Mouse (Mus musculus): ENCODE data around the gene Gnat1.

The Gnat1 gene

DNA sequence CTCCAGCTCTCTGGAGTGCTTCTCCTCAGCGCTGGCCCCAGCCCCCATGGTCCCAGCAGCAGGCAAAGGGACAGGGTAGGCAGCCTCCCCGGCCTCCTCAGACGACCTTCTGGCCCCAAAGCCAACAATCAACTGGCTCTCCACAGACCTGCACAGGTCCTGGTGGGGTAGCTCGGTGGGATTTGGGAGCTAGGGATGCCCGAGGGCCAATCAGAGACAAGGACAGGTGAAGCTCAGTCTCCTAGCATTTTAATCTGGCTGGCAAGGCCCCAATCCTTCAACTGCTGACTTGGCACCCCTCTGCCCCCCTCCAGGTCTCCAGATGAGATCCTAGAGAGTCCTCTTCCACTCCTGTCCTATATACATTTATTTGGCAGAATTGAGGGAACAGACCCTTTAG, at the start of gene Gnat1:
TSS of gene Gnat1 (minus strand) at position 212 of the 400 bp plus-strand sequence.
- no peak for DNase-seq

DNA sequence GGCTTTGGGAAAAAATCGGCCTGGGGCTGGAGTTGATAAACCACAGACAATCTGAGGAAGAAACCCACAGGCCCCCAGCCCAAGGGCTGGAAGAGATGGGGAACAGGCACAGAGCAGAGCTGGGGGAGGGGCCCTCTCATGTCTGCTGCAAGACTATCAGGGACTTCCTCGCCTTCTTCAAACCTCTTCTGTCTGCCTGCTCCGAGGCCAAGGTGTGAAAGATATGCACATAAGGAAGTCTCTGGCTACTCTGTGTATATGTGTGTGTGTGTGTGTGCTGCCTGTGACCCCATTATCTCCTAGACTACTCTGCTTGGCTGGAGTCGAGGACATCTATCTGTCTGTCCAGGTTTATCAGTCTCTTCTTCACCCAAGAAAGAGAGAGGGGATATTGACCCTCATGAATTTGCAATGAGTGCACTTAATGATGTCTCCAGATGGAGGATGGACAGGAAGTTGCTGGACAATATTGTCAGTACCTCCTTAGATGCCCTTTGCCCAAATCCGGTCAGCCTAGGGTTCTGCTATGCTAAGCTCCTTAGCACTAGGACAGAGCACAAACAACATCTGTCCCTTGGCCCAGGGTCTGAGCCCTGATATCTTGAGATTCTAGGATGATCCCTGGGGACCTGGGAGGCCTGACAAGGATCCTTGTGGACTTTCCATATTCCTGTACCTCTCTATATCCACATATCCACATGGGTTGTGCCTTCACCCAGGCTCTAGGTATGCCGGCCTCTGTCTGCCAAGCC, 49.6 kb upstream of the Gnat1 start:
- DNase-seq: no peak

DNA sequence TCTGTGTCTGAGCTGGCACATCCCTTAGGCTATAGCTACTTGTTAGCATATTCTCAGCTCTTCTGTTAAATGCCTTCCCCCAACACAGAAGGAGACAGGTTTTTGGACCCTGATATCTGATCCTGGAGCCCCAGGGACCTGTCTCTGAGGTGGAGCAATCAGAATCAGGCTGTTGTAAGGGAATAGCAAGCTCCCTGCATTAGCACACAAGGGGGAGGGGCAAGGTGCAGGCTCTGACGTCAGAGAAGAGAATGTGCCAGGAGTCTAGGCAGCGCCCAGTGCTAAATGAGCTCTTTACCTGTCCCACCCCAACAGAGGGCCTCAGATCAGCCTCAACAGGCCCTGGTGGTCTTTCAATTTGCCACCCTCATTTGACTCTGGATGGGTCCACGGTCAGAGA, 47.5 kb upstream of the Gnat1 start:
- DNase-seq: peak; percentile 38 to 44

DNA sequence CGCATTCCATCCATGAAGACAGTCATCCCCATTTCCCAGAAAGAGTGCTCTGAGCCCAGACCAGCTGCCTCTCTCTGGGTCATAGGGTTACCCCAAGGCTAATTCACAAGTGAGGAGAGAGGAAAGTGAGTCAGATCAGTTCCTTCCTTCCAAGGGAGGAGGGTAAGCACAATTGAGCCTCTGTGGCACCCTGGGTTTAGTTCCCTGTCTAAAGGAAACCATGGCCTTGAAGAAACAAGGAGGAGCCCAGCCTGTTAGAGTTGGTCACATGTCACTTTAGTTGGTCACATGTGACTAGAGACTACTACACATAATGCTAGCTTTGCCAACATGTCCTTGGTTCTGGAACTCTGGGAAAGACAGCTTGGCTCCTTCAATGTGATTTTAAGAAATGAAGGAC, 45.3 kb upstream of the Gnat1 start:
- peak in 1 of 2 experiments; percentile 47 for DNase-seq

DNA sequence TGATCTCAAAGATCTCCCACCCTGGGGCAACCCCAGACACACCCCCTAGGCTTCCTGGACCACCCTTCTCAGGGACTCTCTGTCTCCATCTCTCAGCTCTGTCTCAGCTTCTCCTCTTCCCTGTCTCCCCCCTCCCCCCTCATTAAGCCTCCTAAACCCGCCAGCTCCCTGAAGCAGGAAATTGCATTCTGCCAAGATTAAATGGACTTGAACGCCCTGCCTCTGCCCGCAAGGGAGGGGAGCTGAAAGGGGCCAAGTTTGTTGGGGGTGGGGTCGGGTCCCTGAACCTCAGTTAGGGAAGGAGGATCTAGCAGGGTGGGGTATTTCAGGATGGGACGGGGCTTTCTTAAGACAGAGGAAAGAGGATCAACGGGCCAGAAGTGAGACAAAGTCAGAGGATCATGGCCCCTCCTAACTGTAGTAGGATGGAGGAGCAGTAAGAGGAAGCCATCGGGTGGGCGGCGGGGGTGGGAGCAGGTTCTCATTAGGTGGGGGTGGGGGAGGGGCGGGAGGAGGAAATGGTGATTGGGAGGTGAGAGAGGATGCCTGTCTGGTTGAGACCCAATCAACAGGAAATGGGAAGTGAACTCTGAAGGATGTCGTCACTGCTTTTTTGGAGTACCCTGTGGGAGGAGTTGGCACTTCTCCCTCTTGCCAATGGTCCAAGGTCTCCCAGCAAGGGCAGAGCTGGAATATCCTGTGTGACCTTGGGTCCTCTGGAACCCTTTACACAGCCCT, 44.5 kb upstream of the Gnat1 start:
- DNase-seq: peak; percentile 75 to 88

DNA sequence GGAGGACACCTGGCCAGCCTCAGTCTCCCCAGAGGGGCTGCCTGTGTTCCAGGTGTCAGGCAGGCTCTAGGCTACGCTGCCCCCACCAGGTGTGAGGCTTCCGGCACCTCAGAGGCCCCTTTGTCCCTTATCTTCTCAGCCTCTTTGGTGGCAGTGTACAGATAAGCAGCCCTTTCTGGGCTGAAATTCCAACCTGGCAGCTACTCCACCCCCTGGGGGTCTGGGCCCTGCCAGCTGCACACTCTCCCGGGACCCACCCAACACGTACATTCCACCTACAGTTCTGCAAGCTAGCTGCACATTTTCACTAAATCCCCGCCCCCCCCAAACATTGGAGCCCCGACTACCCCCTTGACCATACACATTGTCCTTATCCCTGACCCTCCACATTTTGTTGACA, 43.8 kb upstream of the Gnat1 start:
- no peak for DNase-seq

DNA sequence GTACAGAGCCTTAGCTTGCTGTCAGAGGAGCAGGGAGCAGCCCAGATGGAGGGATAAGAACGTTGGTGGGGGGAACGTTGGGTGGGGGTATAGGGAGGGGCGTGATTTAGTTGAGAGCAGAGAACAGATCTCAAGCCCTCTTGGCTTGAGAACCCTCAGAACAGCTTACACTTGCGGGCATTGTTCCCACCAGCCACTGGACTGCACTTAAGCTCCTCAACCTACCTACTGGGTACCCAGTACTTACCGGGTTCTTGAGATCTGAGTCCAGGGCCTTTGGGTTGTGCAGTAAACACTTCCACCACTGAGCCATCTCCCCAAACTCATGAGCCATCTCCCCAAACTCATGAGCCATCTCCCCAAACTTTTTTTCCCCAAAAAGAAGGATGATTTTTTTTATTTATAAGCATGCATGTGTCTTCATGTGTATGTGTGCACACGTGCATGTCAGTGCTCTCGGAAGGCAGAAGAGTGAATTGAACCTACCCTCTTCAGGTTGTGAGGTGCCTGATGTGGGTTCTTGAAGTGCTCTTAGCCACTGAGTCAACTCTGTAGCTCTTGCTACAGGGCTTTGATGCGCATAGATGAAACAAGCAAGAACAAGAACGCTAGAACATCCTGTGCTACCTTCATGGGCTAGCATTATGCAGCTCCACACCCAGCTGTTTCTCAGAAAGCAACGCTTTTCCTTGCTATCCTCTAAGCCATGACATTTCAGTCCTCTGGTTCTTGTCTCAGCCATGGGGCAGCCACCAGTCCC, 39.4 kb upstream of the Gnat1 start:
- no peak for DNase-seq

DNA sequence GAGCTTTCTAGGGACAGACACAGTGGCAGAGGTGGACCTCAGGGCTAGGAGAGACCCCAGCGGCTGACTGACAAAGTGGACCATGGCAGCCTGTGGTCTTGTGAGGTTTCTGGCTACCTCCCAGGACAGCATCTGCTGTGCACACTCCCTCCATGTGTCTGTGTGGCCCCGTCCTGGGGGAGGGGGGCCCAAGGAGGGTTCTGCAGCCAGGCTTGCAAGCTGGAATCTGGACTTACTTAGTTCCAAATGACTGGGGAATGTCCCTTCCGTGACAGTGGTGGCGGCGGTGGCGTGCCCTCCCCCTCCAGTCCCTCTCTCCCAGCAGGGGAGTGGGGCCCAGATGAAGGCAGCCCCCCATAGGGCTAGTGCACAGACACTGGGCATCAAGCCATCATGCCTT, 37.4 kb upstream of the Gnat1 start:
- DNase-seq: no peak

DNA sequence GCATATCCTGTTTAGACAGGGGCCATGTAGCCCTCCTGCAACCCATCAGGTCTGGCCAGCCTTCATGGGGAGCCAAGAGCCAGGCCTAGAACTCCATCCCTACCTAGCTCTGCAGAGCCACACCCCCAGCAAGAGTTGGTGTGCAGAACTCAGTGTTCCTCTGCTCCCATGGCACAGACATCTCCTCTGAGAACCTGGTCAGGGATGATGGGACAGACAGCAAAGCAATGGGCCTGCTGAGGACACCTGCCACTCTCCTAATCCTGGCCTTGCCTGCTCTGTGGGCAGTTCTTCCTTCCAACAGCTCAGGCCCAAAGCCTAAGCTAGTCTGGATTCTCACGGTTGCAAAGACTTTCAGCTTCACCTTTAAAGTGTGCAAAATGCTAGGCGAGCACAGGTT, 36.1 kb upstream of the Gnat1 start:
- DNase-seq: no peak

DNA sequence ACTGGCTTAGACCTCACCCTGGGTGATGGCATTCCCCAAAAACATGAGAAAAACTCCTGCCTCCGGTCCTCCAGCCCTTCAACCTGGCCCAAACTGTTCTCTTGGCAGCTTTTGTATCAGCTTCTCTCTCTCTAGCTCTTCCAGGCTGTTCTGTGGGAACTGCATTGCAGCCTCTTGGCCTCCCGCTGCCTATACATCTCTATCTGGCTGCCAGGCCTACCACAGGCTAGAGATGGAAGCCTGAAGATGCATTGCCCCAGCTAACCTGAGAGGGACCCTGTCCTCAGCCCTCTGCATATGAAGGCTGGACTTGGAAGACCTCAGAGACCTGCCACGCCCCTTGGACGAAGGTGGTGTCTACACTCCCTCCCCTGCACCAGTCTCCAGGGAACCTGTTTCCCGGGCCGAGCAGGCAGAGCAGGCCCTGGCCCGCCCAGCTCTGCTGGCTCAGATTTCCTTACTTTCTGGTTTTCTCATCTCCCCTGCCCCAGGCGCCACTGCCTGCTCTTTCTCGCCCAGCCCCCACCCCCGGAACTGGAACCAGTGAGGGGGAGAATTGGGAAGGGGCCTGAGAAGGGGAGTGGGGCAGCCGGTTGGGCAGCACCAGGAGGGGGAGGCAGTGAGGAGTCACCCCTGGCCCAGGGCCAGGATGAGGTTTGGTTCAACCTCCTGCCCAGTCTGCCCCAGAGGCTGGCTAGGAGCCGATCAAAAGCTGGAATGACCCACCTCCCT, 34.9 kb upstream of the Gnat1 start:
- DNase-seq: peak; percentile 61 to 72

DNA sequence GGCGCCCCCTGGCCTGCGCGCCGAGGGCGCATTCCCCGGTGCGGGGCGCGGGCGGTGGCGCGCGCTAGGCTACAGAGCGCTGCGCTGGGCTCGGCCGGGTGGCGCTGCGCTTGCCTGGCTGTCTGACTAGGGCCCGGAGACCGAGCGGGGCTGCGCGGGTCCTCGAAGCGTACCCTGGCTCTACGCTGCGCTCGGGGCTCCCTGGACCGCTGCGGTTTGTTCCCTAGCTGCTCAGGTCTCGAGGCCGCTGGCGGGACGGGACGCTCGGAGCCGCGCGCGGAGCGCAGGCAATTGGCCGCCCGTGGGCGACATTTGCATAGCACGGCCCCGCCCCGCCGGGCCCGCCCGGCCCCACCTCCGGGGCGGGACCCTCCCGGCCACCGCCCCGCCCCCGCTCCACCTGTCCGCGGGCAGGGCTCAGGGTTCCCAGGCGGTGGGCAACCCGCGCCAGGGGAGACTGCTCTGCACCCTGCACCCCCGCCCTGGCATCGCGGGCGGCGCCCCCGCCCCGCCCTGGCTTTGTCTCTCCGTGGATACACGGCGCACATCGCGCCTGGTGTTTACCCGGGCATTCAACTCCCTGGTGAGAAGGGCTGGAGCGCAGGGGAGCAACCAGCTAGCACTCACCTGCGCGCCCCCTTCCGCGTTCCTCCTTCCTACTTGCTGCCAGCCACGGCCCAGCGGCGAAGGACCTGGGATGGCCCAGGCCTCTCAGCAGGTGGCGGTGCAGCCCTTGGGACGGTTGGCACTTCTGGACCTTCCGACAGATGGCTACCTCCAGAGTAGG, 30.4 kb upstream of the Gnat1 start, which contains the start of gene Sema3f:
TSS of gene Sema3f (minus strand) at position 779 of the 787 bp plus-strand sequence.
- peak; percentile 89 to 94 for DNase-seq

DNA sequence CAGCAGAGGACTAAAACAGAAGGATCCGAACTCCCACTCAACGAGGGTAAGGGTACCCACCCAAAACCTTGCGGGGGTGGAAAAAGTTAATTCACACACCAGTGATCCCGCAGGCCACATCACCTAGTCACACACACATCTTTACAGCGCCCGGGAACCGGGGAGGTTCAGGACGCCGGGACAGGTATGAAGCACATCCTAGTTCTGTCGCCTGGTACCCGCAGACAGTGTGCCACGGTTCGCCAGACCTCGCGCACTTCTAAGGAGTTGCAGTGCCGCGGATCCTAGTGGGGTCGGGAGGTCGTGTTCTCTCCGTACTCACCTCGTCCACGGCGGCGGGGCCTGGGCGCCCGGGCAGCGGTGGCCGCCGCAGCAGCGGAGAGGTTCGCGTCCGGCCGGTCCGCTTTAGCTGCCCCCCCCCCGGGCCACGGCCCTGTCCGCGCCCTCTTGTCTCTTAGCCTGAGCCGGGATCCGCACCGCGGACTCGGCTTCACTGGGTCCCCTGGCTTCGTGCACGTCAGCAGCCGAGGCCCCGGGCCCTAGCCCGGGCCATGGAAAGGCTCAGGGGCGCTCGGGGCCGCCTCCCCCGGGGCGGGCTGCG, 29.7 kb upstream of the Gnat1 start:
- DNase-seq: no peak

DNA sequence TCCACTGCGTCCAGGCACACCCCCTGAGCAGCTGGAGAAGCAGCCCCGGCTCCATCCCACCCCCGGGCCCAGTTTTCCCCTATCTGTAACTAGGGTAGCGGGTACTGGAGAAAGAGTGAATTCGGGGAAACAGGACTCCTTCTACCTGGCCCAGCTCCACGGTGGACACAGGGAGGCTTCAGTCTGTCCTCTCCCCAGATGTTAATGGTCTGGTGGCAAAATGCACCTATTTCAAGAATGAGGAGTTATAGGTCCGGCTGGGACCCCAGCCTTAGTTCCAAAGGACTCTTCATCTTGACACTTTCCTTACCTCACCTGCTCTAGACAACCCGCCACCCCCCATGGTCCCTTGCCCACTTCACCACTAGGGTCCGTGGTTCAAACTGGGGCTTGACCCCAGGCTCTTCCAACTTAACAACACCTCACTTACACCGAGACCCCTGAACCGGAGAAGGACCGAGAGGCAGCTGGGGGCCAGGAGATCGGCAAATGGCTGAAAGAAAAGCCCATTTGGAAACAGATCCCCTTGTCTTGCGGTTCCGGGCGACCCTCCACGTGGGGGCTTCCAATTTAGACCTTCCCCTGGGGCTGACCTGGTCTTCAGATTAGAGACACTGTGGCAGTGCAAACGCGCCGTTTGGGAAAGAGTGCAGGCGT, 29.1 kb upstream of the Gnat1 start:
- no peak for DNase-seq

DNA sequence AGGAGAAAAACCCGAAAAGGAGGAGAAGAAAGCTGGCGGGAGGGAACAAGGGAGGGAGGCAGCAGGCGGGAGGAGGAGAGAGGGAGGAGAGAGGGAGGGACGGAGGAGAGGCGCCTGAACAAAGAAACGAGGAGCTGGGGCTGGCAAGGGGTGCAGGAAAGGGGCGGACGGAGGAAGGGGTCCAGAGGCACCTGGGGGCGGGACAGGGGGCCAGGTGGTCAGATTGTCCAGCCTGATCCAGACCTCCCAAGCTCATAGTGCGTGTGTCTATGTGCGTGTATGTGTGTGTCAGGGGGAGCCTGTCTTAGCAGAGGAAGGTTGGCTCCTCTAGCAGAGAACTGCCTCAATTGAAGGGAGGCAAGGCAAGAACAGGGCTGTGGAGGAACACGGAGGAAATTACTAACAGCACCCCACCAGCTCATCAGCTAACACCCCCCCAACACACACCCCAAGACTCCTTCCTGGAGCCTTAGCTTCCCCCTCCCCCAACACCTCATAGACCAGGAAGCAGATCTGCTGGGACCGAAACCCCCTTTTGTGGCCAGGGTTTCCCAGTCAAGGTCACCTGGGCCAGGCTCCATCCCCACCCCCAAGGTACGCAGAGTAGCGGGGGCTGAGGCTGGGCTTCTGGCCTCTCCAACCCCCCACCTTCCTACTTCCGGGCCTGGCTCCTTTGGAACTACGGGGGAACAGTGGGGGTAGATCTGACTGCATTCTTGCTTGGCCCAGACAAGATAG, 28.4 kb upstream of the Gnat1 start:
- peak in 1 of 2 experiments; percentile 18 for DNase-seq

DNA sequence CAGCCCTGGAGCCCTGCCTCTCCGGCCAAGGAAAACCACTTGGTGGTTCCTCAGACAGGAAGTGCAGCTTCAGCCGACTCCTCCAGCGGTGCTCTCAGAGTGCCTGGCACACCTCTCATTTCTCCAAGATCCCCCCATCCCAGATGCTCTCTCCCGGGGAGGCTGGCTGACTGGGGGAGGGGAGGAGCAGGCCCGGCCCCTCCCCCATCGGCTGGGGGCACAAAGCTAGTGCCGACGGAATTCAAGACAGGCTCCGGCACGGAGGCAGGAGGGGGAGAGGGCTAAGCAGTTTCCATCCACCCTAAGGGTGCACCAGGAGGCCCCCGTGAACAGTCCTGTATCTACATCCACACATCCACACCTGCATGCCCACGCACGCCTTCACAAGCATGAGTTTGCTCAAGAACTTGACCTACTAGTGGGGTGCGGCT, 27.3 kb upstream of the Gnat1 start:
- no peak for DNase-seq

DNA sequence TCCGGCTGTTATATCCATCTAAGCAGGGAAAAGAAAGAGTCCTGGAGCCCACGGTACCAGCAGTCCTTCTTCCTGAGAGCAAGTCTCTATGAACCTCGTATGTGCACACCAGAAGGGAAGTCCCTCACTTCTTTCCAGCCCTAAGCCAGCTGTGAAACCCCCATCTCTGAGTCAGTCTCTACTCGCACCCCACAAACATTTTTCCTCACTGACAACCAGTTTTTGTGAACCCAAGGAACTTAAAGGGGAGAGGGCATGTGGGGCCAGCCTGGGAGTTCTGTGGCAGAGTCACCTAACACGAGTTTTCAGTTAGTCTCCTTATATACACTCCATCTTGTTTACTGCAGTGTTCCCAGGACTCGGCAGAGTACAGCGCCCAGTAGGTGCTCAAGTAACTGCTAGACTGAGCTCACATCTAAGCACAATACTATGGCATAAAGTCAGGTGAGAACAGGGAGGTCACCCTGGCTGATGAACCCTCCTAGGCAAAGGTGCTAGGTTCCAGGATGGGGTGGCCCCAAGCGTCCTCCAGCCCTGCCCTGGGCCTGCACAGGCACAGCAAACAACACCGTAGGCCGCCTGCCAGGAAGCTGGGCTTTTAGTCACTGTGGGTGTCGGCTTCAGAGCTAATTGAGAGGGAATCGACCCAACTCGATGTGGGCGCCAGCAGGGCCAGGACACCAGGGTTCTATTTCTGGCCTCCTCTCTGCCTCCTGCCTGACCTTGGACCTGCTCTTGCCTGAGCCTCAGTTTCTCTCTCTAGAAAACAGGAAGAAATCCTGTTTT, 24.0 kb upstream of the Gnat1 start:
- peak; percentile 43 to 59 for DNase-seq

DNA sequence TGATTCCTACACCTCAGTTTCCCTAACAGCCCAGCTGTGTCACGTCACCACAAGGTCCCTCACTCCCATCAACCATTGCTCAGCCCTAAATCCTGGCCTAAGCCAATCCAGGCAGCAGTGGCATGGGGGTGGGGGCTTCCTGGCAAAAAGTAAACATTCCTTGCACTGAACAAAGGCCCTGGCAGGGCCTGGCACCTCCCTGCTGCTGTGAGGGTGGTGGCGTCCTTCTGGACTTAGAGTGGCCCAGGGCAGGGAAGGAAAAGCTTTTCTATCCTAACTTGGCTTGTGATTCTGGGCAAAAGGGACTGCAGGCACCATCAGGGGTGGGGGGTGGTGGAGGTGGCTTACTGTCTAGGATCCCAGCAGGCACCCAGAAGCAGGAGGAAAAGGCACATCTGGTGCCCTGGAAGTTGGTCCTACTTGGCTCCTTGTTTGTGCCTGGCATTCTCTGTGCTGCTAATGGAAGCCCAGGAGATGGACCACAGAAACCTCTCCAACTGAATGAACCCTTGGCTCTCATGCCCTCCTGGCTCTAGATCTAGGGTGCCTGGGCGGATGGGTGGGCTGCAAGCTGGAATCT, 23.2 kb upstream of the Gnat1 start:
- DNase-seq: no peak

DNA sequence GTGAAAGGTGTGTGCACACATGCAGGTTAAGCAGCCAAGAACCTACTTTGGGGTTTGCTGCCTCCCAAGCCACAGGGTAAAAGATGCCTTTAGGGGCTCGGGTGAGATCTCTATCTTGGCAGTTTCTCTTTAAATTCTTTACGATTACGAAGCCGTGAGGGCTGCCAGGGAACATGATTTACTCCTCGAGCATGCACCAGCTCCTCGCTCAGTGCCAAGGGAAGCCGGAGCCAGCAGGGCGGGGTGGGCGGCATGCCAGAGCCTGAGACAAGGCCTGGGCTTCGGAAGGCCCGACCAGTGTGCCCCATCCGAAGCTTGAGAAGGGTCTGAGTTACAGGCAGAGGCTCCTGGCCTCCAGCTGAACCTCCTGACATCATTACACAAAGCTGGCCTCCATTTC, 22.1 kb upstream of the Gnat1 start:
- DNase-seq: peak; percentile 81 to 83

DNA sequence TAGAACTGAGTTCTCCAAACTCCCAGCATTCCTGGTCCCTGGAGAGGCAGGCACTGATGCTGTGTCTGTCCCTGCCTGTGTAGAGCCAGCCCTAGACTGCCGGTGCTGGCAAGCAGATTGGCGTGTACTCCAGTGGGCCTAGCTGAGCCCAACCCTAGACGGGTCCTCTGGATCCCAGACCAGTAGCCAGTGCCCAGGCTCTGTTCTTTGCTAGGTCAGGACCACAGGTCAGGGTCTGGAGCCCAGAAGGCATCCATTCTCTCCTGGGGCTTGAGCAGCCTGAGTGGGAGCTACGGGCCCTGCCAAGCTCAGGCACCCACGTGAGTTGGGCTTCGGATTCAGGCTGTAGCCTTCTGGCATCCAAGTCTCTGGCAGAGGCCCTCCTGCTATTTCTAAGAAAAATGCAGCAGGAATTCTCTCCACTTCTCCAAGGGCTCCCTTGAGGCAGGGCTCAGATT, 20.6 kb upstream of the Gnat1 start:
- DNase-seq: peak in 1 of 2 experiments; percentile 34

Data from kidney, postnatal 36 days (tissue).